Mouse (Mus musculus): ENCODE results near the gene Wnt3. TPM values are rescaled to one million over a fixed set of nuclear protein-coding genes. Genes with fewer than 3 reads are reported as not detected.
A peak's percentile ranks its signal among the peaks of the same experiment; 100 is the strongest.

Wnt3 gene
- polyA plus RNA-seq, 1 experiment from 2014 or later = 0.49 TPM

DNA sequence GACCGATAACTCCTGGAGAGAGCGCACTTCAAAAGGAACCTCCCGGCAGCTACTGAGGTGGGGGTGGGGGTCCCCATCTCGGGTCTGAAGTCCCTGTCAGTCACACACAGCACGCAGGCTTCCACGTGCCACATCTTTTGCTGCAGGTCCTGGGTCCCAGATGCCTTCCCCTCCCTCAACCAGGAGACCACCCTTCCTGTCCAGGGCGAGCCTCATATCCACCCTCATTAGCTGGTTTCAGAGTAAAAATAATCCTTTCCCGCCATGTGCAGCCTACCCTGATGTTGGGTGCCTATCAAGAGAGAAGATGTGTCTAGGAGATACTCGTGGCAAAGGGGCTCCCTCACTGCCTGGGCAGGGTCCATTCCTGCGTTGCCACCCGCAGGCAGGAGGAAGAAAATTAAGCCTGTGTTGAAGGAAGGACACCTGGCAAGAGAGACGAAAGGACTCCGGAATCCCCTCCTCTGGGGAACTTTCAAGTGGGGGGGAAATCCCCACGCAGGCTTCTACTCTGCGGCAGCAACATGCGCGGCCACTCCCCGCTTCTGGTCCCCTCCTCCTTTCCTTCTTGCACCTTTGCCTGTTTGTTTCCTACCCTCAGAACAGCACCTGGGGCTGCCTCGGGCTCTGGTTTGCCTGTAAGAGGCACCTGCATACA, 2.7 kb upstream of the Wnt3 start:
- Histone ChIP-seq H3K4me1 (ENCODE audit: insufficient read depth, low read depth, low read length) (no peaks in the 10 kb centered on the region), H3K4me2 (replicated peaks; ENCODE audit: low read depth, low read length) (no peak overlapping the region), H3K4me3 (ENCODE audit: low read depth, low read length) (no peak overlapping the region), H3K27me3 (replicated peaks; ENCODE audit: insufficient read depth, low read length) (peaks cover 60% of the 10 kb centered on the region), H3K9me3 (ENCODE audit: low read length) (no peaks in the 10 kb centered on the region), H3K27ac (ENCODE audit: low read length) (no peak overlapping the region), H3K9ac (replicated peaks; ENCODE audit: low read depth) (no peak overlapping the region), H3K36me3 (ENCODE audit: insufficient read depth, low read length) (no peaks in the 10 kb centered on the region)
- ATAC-seq = no peak
- WGBS = 2% methylated on average over 19 of the region's 19 CpGs
- TF ChIP-seq CTCF (IDR thresholded peaks at IDR 0.05) (no peak), EP300 (IDR thresholded peaks at IDR 0.05) (no peak)
- DNase-seq (ENCODE audit: low spot score) = no peak

DNA sequence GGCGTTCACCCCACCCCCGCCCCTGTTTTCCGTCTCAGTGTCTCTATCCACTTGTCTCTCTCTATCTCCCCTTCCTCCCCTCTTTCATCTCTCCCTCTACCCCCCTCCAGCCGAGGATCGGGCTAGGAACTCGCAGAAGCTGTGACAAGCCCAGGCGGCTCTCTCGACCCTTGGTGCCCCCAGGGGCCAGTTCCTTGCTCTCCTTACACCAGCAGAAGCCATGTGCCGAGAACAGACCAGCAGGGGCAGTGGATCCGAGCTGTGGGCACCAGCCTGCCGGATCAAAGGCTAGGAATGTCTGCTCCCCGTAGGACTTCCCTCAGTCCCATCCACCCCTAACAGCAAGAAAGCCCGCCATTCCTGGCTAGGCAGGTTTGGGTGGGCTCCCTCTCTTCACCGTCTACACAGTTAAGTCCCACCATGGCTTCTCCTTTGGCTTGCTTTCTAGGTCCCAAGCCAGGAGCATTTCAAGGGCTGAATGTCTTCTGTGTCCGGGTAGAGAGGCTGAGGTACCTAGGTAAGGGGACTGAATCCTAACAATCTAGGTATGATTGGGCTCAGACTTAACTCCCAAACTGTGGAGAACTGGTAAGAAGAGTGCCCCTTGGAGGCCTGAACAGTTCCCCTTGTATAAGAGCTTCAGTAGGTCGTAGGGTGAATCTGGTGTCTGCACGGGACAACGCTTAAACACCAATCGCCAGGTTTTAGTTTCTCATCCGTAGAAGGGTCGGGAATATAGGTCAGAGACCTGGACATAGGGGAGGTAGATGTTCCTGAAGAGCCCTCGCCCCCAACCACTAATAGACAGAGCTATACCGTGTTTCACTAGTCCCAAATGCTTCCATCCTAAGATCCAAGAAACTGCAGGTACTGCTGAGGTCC, 1.2 kb upstream of the Wnt3 start:
- Histone ChIP-seq H3K27ac (ENCODE audit: low read length) (no peak overlapping the region), H3K4me1 (ENCODE audit: insufficient read depth, low read depth, low read length) (no peaks in the 10 kb centered on the region), H3K27me3 (replicated peaks; ENCODE audit: insufficient read depth, low read length) (peaks cover 63% of the 10 kb centered on the region), H3K36me3 (ENCODE audit: insufficient read depth, low read length) (no peaks in the 10 kb centered on the region), H3K9me3 (ENCODE audit: low read length) (no peaks in the 10 kb centered on the region), H3K9ac (replicated peaks; ENCODE audit: low read depth) (no peak overlapping the region), H3K4me3 (ENCODE audit: low read depth, low read length) (peak overlapping the region; percentile 15; the same call in 1 of the 2 replicates), H3K4me2 (replicated peaks; ENCODE audit: low read depth, low read length) (no peak overlapping the region)
- TF ChIP-seq EP300 (IDR thresholded peaks at IDR 0.05) = no peak
- TF ChIP-seq CTCF (IDR thresholded peaks at IDR 0.05) = no peak
- under 1% methylated on average over 23 of the region's 23 CpGs for WGBS
- DNase-seq (ENCODE audit: low spot score) = no peak
- no peak for ATAC-seq

DNA sequence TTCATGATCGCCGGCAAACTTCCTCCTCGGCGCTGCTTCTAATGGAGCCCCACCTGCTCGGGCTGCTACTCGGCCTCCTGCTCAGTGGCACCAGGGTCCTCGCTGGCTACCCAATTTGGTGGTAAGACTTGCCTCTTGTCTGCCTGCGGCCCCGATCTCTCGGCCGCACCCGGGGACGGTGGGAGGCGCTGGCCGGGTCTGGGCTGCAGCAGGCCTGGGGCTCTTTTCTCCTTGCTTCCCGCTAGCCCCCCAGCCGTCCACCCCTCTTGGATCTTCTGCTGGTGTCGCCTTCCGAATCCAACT, 229 bp downstream of the Wnt3 start:
- H3K27ac ChIP-seq (ENCODE audit: low read length) = no peak overlapping the region
- ATAC-seq = no peak
- DNase-seq (ENCODE audit: low spot score) = no peak
- 0 out of 2 replicates have a peak overlapping the region, but pooled peaks have one; percentile 17 for H3K4me2 ChIP-seq (replicated peaks; ENCODE audit: low read depth, low read length)
- TF ChIP-seq CTCF (IDR thresholded peaks at IDR 0.05) = no peak
- no peak for TF ChIP-seq EP300 (IDR thresholded peaks at IDR 0.05)
- no peak overlapping the region for H3K4me3 ChIP-seq (ENCODE audit: low read depth, low read length)
- no peaks in the 10 kb centered on the region for H3K4me1 ChIP-seq (ENCODE audit: insufficient read depth, low read depth, low read length)
- WGBS = under 1% methylated on average over 19 of the region's 19 CpGs
- H3K36me3 ChIP-seq (ENCODE audit: insufficient read depth, low read length) = no peaks in the 10 kb centered on the region
- H3K9me3 ChIP-seq (ENCODE audit: low read length) = no peaks in the 10 kb centered on the region
- H3K27me3 ChIP-seq (replicated peaks; ENCODE audit: insufficient read depth, low read length) = peaks cover 63% of the 10 kb centered on the region
- no peak overlapping the region for H3K9ac ChIP-seq (replicated peaks; ENCODE audit: low read depth)

DNA sequence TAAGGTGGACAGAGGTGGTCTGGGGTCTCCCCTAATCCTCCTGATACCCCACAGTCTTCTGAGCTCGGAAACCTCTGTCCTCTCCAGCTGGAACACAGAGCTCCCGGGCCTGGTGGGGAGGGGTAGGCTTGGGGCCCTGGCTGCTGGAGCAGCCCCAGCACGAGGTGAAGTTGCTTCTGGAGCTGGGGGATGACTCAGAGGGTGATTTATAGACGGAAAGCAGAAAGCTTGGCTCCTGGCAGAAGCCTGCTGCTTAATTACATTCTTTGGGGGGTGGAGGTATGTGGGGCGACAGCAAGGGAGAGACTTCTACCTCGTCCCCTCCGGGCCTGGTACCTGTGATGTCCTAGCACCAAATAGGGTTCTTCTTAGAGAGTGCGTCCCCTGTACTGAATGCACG, 6.2 kb downstream of the Wnt3 start:
- H3K27ac ChIP-seq (ENCODE audit: low read length) = no peak overlapping the region
- H3K9me3 ChIP-seq (ENCODE audit: low read length) = no peaks in the 10 kb centered on the region
- no peak overlapping the region for H3K9ac ChIP-seq (replicated peaks; ENCODE audit: low read depth)
- ATAC-seq (no peak), DNase-seq (ENCODE audit: low spot score) (no peak)
- no peak overlapping the region for H3K4me2 ChIP-seq (replicated peaks; ENCODE audit: low read depth, low read length)
- no peak overlapping the region for H3K4me3 ChIP-seq (ENCODE audit: low read depth, low read length)
- H3K27me3 ChIP-seq (replicated peaks; ENCODE audit: insufficient read depth, low read length) = peaks cover 15% of the 10 kb centered on the region; the same call in 1 of the 2 replicates
- TF ChIP-seq EP300 (IDR thresholded peaks at IDR 0.05) (no peak), CTCF (IDR thresholded peaks at IDR 0.05) (no peak)
- no peaks in the 10 kb centered on the region for H3K36me3 ChIP-seq (ENCODE audit: insufficient read depth, low read length)
- H3K4me1 ChIP-seq (ENCODE audit: insufficient read depth, low read depth, low read length) = no peaks in the 10 kb centered on the region
- 51% methylated on average over 9 of the region's 9 CpGs for WGBS

DNA sequence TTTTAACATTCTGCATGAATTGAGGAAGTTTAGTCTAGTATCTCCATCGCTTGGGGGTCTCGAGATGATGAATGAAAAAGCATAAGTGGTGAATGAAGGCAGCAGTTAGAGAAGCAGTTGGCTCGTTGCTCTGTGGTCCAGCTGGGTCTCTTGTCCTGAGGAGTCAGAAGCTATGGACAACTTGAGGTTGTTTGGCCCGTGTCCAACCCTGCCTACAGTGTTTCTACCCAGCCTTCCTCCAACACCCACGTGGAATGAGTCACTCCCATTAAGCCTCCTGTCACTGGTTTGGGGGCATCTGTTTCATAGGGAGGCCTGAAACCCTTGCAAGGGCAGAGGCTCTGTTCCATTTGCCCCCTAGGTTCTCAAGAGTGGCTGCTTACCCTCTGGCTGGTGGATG, 16.0 kb downstream of the Wnt3 start:
- DNase-seq (ENCODE audit: low spot score) (no peak), ATAC-seq (no peak)
- WGBS = 43% methylated on average over 5 of the region's 5 CpGs
- H3K36me3 ChIP-seq (ENCODE audit: insufficient read depth, low read length) = no peaks in the 10 kb centered on the region
- peaks cover 4% of the 10 kb centered on the region for H3K27me3 ChIP-seq (replicated peaks; ENCODE audit: insufficient read depth, low read length)
- no peaks in the 10 kb centered on the region for H3K4me1 ChIP-seq (ENCODE audit: insufficient read depth, low read depth, low read length)
- TF ChIP-seq CTCF (IDR thresholded peaks at IDR 0.05) (no peak), EP300 (IDR thresholded peaks at IDR 0.05) (no peak)
- no peak overlapping the region for H3K9ac ChIP-seq (replicated peaks; ENCODE audit: low read depth)
- H3K4me3 ChIP-seq (ENCODE audit: low read depth, low read length) = no peak overlapping the region
- no peaks in the 10 kb centered on the region for H3K9me3 ChIP-seq (ENCODE audit: low read length)
- no peak overlapping the region for H3K27ac ChIP-seq (ENCODE audit: low read length)
- H3K4me2 ChIP-seq (replicated peaks; ENCODE audit: low read depth, low read length) = no peak overlapping the region

DNA sequence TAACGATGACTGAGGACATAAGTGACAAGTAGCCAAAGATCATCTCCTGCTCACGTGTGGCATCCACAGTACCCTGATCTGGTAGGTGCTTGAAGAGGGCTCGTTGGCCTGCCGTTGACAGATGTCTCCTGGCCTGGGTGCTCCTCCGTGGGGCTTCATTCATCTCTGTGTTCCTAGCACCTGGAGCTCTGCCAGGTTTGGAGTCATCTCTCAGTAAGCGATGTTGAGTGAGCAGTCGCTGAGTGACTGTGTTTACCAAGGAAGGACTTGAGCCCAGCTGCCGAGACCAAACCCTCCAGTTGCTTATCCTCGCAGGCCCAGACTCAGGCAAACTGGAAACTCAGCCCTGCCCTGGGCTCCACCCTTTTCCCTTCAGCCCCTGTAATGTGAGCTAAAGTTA, 27.2 kb downstream of the Wnt3 start:
- Histone ChIP-seq H3K9me3 (ENCODE audit: low read length) (no peaks in the 10 kb centered on the region), H3K27me3 (replicated peaks; ENCODE audit: insufficient read depth, low read length) (peaks cover 7% of the 10 kb centered on the region; the same call in 1 of the 2 replicates), H3K9ac (replicated peaks; ENCODE audit: low read depth) (no peak overlapping the region), H3K27ac (ENCODE audit: low read length) (no peak overlapping the region), H3K36me3 (ENCODE audit: insufficient read depth, low read length) (no peaks in the 10 kb centered on the region), H3K4me3 (ENCODE audit: low read depth, low read length) (no peak overlapping the region), H3K4me1 (ENCODE audit: insufficient read depth, low read depth, low read length) (no peaks in the 10 kb centered on the region), H3K4me2 (replicated peaks; ENCODE audit: low read depth, low read length) (no peak overlapping the region)
- no peak for TF ChIP-seq CTCF (IDR thresholded peaks at IDR 0.05)
- no peak for TF ChIP-seq EP300 (IDR thresholded peaks at IDR 0.05)
- ATAC-seq (no peak), DNase-seq (ENCODE audit: low spot score) (peak; percentile 24)
- 23% methylated on average over 9 of the region's 9 CpGs for WGBS

All from lung, postnatal 0 days (tissue).